Mouse (Mus musculus): ENCODE measurements at regions not wholly inside any gene's neighbourhood (a gene's known extent, or its start where the extent isn't known, plus 50 kb on each side); places are given as distances from the start of the nearest gene placed in this dataset.
A peak's percentile ranks its signal among the peaks of the same experiment; 100 is the strongest.

- DNase-seq, result no peak
These were observed 54.0 kb downstream of the Kcna5 start for GRCm38 (mm10) chr6:126481257-126481656.

GRCm38 (mm10) chr6:126477506-126477905 lies 57.7 kb downstream of the Kcna5 start:
- no peak for DNase-seq

GRCm38 (mm10) chr6:126476758-126477157 lies 58.5 kb downstream of the Kcna5 start:
- DNase-seq, result peak; percentile 55

DNA sequence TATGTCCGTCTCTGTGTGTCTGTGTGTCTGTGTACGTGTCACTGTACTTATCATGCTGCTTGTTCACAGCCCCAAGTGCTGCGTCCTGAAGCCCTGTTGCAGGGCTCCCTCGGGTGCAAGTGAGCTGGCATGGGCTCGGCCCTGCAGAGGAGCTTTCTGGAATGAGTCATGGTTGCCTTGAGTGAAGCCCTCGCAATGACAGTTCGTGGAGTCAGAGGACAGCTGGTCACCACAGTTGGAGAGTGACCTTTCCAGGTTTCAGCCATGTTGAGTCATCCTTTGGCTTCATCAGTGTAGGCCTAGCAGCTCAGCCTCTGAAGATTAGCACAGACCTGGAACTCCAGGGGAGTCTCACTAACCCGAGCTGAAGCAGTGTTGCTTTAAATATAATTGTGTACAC lies 59.7 kb downstream of the Kcna5 start:
- peak; percentile 86 for DNase-seq

GRCm38 (mm10) chr6:126453751-126454150 lies 81.5 kb downstream of the Kcna5 start:
- no peak for DNase-seq

DNA sequence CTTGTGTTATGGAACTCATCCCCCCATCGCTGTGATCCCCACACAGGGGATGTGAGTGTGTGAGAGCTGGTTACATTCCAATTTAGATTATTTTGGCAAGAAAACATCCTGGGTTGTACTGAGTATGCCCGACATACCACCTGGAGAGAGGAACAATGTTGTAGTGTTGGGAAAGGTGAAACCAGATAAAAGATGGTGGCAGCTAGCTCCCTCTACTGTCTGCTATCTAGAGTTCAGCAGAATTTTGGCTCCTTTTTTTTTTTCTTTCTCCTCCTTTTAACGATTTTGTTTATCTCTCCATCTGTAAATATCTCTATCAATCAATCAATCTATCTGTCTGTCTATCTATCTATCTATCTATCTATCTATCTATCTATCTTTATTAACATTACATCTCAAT lies 89.7 kb downstream of the Kcna5 start:
- no peak for DNase-seq

DNA sequence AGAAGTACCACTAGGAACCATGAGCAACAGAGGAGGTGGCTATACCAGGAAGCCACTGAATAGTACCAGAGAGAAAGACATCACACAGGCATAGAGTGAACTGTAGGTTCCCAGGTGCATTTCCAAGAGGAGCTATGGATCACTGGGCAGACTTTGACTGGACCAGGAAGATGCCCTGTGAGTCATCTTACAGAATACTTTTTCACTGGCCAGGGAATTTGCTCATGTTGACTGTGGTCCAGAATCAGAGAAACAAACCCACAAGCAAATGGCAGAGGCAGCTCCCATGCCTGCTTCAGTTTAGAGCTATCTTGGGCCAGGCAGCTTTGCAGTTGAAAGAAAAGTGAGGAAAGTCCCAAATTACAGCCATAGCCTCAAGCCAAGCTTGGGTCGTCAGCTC lies 95.0 kb downstream of the Kcna5 start:
- no peak for DNase-seq

- DNase-seq, result no peak
These were observed 97.1 kb downstream of the Kcna5 start for GRCm38 (mm10) chr6:126437976-126438736.

- DNase-seq, result no peak
These were observed 108.0 kb downstream of the Kcna5 start for GRCm38 (mm10) chr6:126427208-126427607.

- no peak for DNase-seq
These were observed 129.5 kb downstream of the Kcna5 start for GRCm38 (mm10) chr6:126405736-126406135.

GRCm38 (mm10) chr6:126404331-126405070 lies 130.7 kb downstream of the Kcna5 start:
- peak; percentile 24 for DNase-seq

DNA sequence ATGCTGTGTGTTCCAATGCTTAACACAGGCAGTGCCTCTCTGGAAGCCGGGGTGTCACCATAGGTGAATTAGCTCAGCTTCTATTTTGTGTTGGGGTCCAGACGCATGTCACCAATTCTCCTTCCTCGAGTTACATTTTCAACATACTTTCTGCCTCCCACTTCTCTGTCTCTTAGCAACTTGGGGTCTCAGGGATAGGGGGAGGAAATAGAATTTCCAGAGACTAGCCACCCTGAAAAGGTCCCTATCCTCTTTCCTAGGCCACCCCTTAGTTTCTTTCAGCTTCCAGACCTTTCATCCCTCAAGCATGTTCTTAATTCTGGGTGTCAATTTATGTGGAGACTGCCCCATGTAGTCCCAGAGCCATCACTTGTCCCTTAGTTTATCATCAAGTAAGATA lies 135.6 kb downstream of the Kcna5 start:
- DNase-seq, result no peak

DNA sequence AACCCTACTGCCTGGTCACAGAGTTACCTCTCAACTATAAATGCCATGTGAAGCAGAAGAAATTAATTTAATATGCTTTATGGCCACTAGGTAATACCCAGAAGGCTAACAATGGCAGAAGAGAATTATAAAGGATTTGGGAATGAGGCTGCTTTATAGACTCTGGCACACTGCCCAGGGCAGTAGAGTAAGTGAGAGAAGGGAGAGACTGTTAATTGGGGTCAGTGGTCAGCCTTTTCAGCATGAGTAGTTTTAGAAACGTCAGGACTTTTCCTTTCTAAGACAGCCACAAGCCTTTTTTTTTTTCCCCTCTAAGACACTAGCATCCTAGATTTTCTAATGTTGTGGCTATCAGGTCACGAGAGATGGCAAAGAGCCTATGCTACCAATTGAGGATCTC lies 136.6 kb downstream of the Kcna5 start:
- DNase-seq, result no peak

GRCm38 (mm10) chr6:126395015-126395414 lies 140.2 kb downstream of the Kcna5 start:
- DNase-seq, result no peak

DNA sequence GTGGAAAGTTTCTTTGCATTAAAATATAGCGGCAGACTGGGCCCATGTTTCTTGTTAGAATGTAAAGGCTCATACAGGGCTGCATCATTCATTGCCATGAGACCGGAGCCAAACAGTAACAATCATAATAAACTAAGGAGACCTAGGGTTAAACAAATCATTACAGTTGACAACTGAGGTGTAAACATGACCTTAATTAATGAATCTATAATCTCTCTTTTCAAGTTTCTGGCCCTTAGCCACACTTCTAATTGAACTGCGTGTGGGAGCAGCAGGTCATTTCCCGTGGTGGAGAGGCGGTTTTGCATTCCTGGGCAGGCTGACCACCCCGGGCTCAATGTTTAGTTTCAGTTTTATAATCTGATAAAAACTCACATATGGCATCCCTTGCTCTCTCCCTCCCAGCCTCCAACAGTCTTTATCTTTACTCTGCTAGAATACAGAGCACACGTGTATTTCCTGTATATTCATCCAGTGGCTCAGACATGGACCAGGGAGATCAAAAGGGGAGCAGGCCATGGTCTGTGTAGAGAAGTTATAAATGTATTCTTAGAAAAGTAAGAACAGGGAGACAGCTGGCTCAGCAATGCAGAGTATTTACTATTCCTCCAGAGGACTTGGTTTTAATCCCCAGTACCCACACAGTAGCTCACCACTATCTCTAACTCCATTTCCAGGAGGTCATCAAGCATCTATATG lies 141.0 kb downstream of the Kcna5 start:
- DNase-seq, result no peak

- peak; percentile 20 for DNase-seq
These were observed 150.8 kb downstream of the Kcna5 start for GRCm38 (mm10) chr6:126384210-126385012.

- no peak for DNase-seq
These were observed 158.0 kb downstream of the Kcna5 start for GRCm38 (mm10) chr6:126377216-126377615.

DNA sequence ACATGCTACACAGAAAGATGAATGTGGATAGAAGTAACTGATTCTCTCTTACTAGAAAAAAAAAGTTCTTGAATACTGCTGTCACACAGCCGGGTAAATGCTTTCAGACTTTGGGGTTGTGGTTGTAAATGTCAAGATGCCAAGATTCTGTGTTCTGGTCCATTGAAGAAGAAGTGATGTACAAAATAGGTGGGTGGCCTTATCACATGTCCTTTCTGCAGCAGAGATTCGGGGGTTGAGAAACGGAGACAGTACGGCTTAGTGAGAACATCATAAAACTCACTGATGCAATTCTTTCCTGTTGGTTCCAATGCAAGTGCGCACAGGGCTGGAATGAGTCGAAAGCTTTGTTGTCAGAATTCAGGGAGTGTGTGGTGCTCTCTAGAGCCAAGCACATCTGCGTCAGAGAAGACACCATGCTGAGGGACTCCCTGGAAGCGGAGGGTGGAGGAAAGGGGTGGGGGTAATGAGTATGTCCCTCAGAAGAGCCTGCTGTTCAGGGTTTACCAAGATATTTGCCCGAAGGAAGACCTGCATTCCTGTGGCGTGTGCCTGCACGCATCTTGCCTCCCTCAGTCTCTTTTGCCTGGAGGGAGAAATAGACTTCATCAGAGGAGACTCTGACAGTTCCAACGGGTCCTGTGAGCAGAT lies 160.1 kb downstream of the Kcna5 start:
- DNase-seq, result no peak

- no peak for DNase-seq
These were observed 163.2 kb downstream of the Kcna5 start for GRCm38 (mm10) chr6:126371971-126372370.

DNA sequence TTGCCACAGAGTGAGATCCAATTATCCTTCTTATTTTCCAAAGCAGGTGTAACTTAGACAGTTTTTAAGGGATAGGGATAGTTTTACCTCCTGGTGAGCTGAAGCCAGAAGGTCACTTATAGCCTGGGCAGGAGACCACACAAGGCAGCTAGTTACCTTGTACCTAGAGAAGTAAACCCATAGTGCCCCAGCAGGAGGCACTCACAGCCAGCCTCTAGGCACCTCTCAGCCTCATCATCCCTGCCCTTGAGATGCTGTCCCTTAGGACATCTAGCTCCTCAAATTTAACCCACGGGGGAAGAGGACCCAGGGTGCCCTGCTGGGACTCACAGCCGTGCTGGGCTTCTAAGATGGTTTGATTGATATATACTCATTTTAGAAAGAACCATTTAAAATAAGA lies 163.7 kb downstream of the Kcna5 start:
- no peak for DNase-seq

DNA sequence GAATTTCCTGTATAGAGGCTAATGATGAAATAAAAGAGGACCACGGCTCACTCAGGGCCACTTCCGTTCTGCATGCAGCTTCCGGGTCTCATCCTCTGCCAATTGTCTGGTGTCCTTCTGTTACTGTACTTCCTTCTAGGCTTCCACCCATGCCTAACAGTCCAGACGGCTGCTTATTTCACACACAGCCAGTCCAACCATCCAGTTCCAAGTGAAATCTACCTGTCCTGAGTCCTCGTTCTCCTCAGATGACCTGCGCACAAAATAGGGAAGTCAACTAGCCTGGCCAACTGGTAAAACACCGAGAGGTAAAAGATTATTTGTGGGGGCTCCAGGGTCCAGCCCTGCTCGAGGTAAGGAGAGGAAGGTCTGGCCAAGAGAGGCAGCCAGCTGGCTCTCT lies 169.7 kb downstream of the Kcna5 start:
- DNase-seq, result no peak

- no peak for DNase-seq
These were observed 172.9 kb downstream of the Kcna5 start for GRCm38 (mm10) chr6:126362331-126362730.
